Comparison of ENCODE assay signal across 10 mouse cellular contexts in genomic region chr14:57161201-57161600, GRCm38 (mm10). TPM values are rescaled to one million over a fixed set of nuclear protein-coding genes. Genes with fewer than 3 reads are reported as not detected.
DNase-seq lines count a peak whose midpoint lies in the region; ATAC-seq lines count a peak whose summit lies in the region.
"Had no signal": no experiment of that assay in that cellular context is flagged by ENCODE, and none has a peak within 500 bp of the region (broad histone marks: within the 10 kb centered on the region; RNA-seq: fewer than 3 reads in every experiment).

No protein-coding gene starts in this region.

- no peak overlapping the region for H3K9ac ChIP-seq in midbrain, embryonic 13.5 days (replicated peaks)

- H3K4me1 ChIP-seq in midbrain, embryonic 13.5 days (replicated peaks): 0 out of 2 replicates have a peak, but pooled peaks cover 4% of the 10 kb centered on the region

- H3K9me3 ChIP-seq in midbrain, embryonic 13.5 days: no peaks in the 10 kb centered on the region

- no peaks in the 10 kb centered on the region for H3K36me3 ChIP-seq in midbrain, embryonic 13.5 days

- no peak overlapping the region for H3K4me3 ChIP-seq in midbrain, embryonic 13.5 days (replicated peaks)

- ATAC-seq in midbrain, embryonic 13.5 days: no peak

- H3K27me3 ChIP-seq in midbrain, embryonic 13.5 days: no peaks in the 10 kb centered on the region

- peak; percentile 55 for DNase-seq in kidney, postnatal 10 days
- no peak for DNase-seq in kidney, postnatal 25 days
- peak; percentile 35 for DNase-seq in adrenal gland, postnatal 25 days
- peak; percentile 29 to 60 for DNase-seq in gastrocnemius, adult 8-10 months (ENCODE audit: low spot score in 2 of 2)
- DNase-seq in layer of hippocampus, postnatal 14 days (ENCODE audit: low spot score in 2 of 2): peak; percentile 34 to 37
- DNase-seq in testis, postnatal 10 days (ENCODE audit: low spot score): peak; percentile 75
- DNase-seq in thymus, postnatal 25 days: no peak

- no peak overlapping the region for H3K27ac ChIP-seq in midbrain, embryonic 13.5 days

- WGBS in midbrain, embryonic 13.5 days: 82% methylated on average over 4 of the region's 4 CpGs

- no peak overlapping the region for H3K4me2 ChIP-seq in midbrain, embryonic 13.5 days (replicated peaks)

RNA-seq across cellular contexts. Expression of gene Gjb6, which starts 27.8 kb away (rescaled TPM):
- not detected in 2 replicates for total RNA-seq in adrenal gland, postnatal 25 days (2021)
- total RNA-seq in gastrocnemius, adult 8-10 months (2022): not detected
- total RNA-seq in layer of hippocampus, postnatal 14 days (2021): 100 to 1,000 TPM in 1 of 2 experiments, 10 to 100 TPM in 1; 95.4 to 124 TPM
- 11.0 TPM in 2 replicates for polyA plus RNA-seq in midbrain, embryonic 13.5 days (2015; fragmentation: Nextera tagmentation; extraction: Ambion mirVana)
- total RNA-seq: liver, adult 2 months; MEL had no signal
- polyA plus RNA-seq: liver, adult 2 months had no signal

RNA-seq across cellular contexts. Expression of gene Gm4491, which starts 45.5 kb away (rescaled TPM):
- total RNA-seq in adrenal gland, postnatal 25 days (2021): not detected in 2 replicates
- not detected for total RNA-seq in gastrocnemius, adult 8-10 months (2022)
- under 1 TPM; 0.33 to 0.71 TPM for total RNA-seq in layer of hippocampus, postnatal 14 days (2021)
- polyA plus RNA-seq in midbrain, embryonic 13.5 days (2015; fragmentation: Nextera tagmentation; extraction: Ambion mirVana): 0.09 TPM in 1 of 2 replicates, not detected in the other
- total RNA-seq: liver, adult 2 months; MEL had no signal
- polyA plus RNA-seq: liver, adult 2 months had no signal

RNA-seq across cellular contexts. Expression of gene Gjb2, which starts 56.7 kb away (rescaled TPM):
- 20.6 and 30.1 TPM in 2 replicates for total RNA-seq in adrenal gland, postnatal 25 days (2021)
- total RNA-seq in gastrocnemius, adult 8-10 months (2022): under 1 TPM in 3 of 4 experiments, not detected in 1; 0.16 to 0.46 (median 0.24) TPM
- 1 to 10 TPM; 9.2 to 9.5 TPM for total RNA-seq in layer of hippocampus, postnatal 14 days (2021)
- 10.0 and 11.4 TPM in 2 replicates for polyA plus RNA-seq in midbrain, embryonic 13.5 days (2015; fragmentation: Nextera tagmentation; extraction: Ambion mirVana)
- total RNA-seq: MEL had no signal

Comparison
In these comparisons a context has a peak if more than half of its experiments do, and no peak if none do; other contexts are left out.
1. DNase-seq: peak in kidney, postnatal 10 days (single experiment), adrenal gland, postnatal 25 days (single experiment), gastrocnemius, adult 8-10 months (2 of 2), layer of hippocampus, postnatal 14 days (2 of 2) and testis, postnatal 10 days (single experiment); none in kidney, postnatal 25 days (0 of 2) and thymus, postnatal 25 days (single experiment).
2. RNA of gene Gjb6, which starts 27.8 kb away (total RNA-seq): 95.4 to 124 TPM in layer of hippocampus, postnatal 14 days; not detected in gastrocnemius, adult 8-10 months and not detected in adrenal gland, postnatal 25 days; every median in the first group is over 10 times any median in the second.
3. RNA of gene Gjb2, which starts 56.7 kb away (total RNA-seq): 20.6 to 30.1 TPM in adrenal gland, postnatal 25 days and 9.2 to 9.5 TPM in layer of hippocampus, postnatal 14 days; 0.16 to 0.46 TPM in gastrocnemius, adult 8-10 months; every median in the first group is over 4 times any median in the second.